Mouse (Mus musculus) cerebral cortex, adult 2 months (tissue): Measurements from ENCODE around the gene 4833439L19Rik.

Experiments used
- WGBS: fragments of 180-500 bp; shearing (Covaris S2); methylation state at CpG from one replicate; pipeline ENCODE4 v1.1.7; 2018; 5-methylcytosine and 5-hydroxymethylcytosine counted together

4833439L19Rik gene

GRCm38 (mm10) chr13:54581385-54581784 is 16.1 kb upstream of the 4833439L19Rik start:
- WGBS = 70% methylated on average over 2 of the region's 2 CpGs

- 79% methylated on average over 21 of the region's 21 CpGs for WGBS
These were observed 12.6 kb upstream of the 4833439L19Rik start for GRCm38 (mm10) chr13:54577652-54578507.

- WGBS = 5% methylated on average over 19 of the region's 19 CpGs
These were observed 10.3 kb upstream of the 4833439L19Rik start for GRCm38 (mm10) chr13:54575489-54575888.

GRCm38 (mm10) chr13:54574854-54575481 is 9.7 kb upstream of the 4833439L19Rik start, which contains the start of gene Arl10:
TSS of gene Arl10 (plus strand) at chr13:54575015.
- under 1% methylated on average over 55 of the region's 55 CpGs for WGBS

- WGBS = 80% methylated on average over 4 of the region's 4 CpGs
These were observed 7.4 kb upstream of the 4833439L19Rik start for GRCm38 (mm10) chr13:54572621-54573020.

GRCm38 (mm10) chr13:54571637-54572036 is 6.4 kb upstream of the 4833439L19Rik start:
- WGBS = 25% methylated on average over 2 of the region's 2 CpGs

- WGBS = 84% methylated on average over 4 of the region's 4 CpGs
These were observed 5.5 kb upstream of the 4833439L19Rik start for GRCm38 (mm10) chr13:54570736-54571135.

- WGBS = 50% methylated on average over 1 of the region's 1 CpGs
These were observed 4.0 kb upstream of the 4833439L19Rik start for GRCm38 (mm10) chr13:54569282-54569681.

- WGBS = 62% methylated on average over 5 of the region's 5 CpGs
These were observed 3.1 kb upstream of the 4833439L19Rik start for GRCm38 (mm10) chr13:54568380-54568779.

GRCm38 (mm10) chr13:54565594-54566345 is 535 bp upstream of the 4833439L19Rik start:
- WGBS = 40% methylated on average over 8 of the region's 8 CpGs

GRCm38 (mm10) chr13:54564232-54565200 is 719 bp downstream of the 4833439L19Rik start:
- WGBS = 6% methylated on average over 45 of the region's 45 CpGs

GRCm38 (mm10) chr13:54562562-54562961 is 2.7 kb downstream of the 4833439L19Rik start:
- 62% methylated on average over 7 of the region's 7 CpGs for WGBS

- 62% methylated on average over 7 of the region's 7 CpGs for WGBS
These were observed 4.6 kb downstream of the 4833439L19Rik start for GRCm38 (mm10) chr13:54560608-54561007.

GRCm38 (mm10) chr13:54559656-54560055 is 5.6 kb downstream of the 4833439L19Rik start:
- WGBS = 39% methylated on average over 2 of the region's 2 CpGs

GRCm38 (mm10) chr13:54557652-54558051 is 7.6 kb downstream of the 4833439L19Rik start:
- WGBS = 62% methylated on average over 1 of the region's 1 CpGs

- WGBS = 50% methylated on average over 3 of the region's 3 CpGs
These were observed 8.4 kb downstream of the 4833439L19Rik start for GRCm38 (mm10) chr13:54556796-54557195.

GRCm38 (mm10) chr13:54556176-54556575 is 9.1 kb downstream of the 4833439L19Rik start:
- WGBS = 90% methylated on average over 9 of the region's 9 CpGs

- WGBS = 81% methylated on average over 7 of the region's 7 CpGs
These were observed 17.2 kb downstream of the 4833439L19Rik start for GRCm38 (mm10) chr13:54548036-54548435.

- 80% methylated on average over 6 of the region's 6 CpGs for WGBS
These were observed 38.1 kb downstream of the 4833439L19Rik start for GRCm38 (mm10) chr13:54527140-54527539.

- 96% methylated on average over 4 of the region's 4 CpGs for WGBS
These were observed 45.0 kb downstream of the 4833439L19Rik start for GRCm38 (mm10) chr13:54520221-54520620.

- 54% methylated on average over 1 of the region's 1 CpGs for WGBS
These were observed 59.3 kb downstream of the 4833439L19Rik start for GRCm38 (mm10) chr13:54505920-54506319.
